Comparison of ENCODE assay signal across 12 mouse cellular contexts in genomic region chr12:56612761-56613437, GRCm38 (mm10). TPM values are rescaled to one million over a fixed set of nuclear protein-coding genes. Genes with fewer than 3 reads are reported as not detected.
DNase-seq lines count a peak whose midpoint lies in the region; ATAC-seq and TF ChIP-seq lines count a peak whose summit lies in the region.
"Had no signal": no experiment of that assay in that cellular context is flagged by ENCODE, and none has a peak within 500 bp of the region (broad histone marks: within the 10 kb centered on the region; RNA-seq: fewer than 3 reads in every experiment).

Gene Nkx2-9 (minus strand): TSS chr12:56613284.

- 2% methylated on average over 40 of the region's 40 CpGs for WGBS in kidney, embryonic 14.5 days
- WGBS in embryonic facial prominence, embryonic 14.5 days: 2% methylated on average over 28 of the region's 40 CpGs
- under 1% methylated on average over 40 of the region's 40 CpGs for whole genome bisulfite sequencing in intestine, postnatal 0 days
- whole genome bisulfite sequencing in neural tube, embryonic 13.5 days: 1% methylated on average over 40 of the region's 40 CpGs

- H3K4me1 ChIP-seq in kidney, embryonic 14.5 days (ENCODE audit: control insufficient read depth, insufficient read depth, low read length): peaks cover 4% of the 10 kb centered on the region; the same call in 1 of the 2 replicates
- H3K4me1 ChIP-seq in embryonic facial prominence, embryonic 14.5 days (ENCODE audit: control insufficient read depth, insufficient read depth, low read length): no peaks in the 10 kb centered on the region; the same call in 1 of the 2 replicates
- H3K4me1 ChIP-seq in intestine, postnatal 0 days (replicated peaks; ENCODE audit: control insufficient read depth, insufficient read depth, low read length): no peaks in the 10 kb centered on the region
- H3K4me1 ChIP-seq in neural tube, embryonic 13.5 days (replicated peaks): peaks cover 18% of the 10 kb centered on the region

- no peak for TF ChIP-seq CTCF in intestine, postnatal 0 days (IDR thresholded peaks at IDR 0.05; ENCODE audit: low read depth)

- no peaks in the 10 kb centered on the region for H3K9me3 ChIP-seq in kidney, embryonic 14.5 days (ENCODE audit: control insufficient read depth, low read length)
- no peaks in the 10 kb centered on the region for H3K9me3 ChIP-seq in embryonic facial prominence, embryonic 14.5 days (ENCODE audit: control insufficient read depth, low read length)
- H3K9me3 ChIP-seq in intestine, postnatal 0 days (ENCODE audit: control insufficient read depth): no peaks in the 10 kb centered on the region
- no peaks in the 10 kb centered on the region for H3K9me3 ChIP-seq in neural tube, embryonic 13.5 days
- H3K9me3 ChIP-seq: G1E had no signal

- no peaks in the 10 kb centered on the region for H3K36me3 ChIP-seq in kidney, embryonic 14.5 days (ENCODE audit: control insufficient read depth, insufficient read depth, low read length)
- H3K36me3 ChIP-seq in embryonic facial prominence, embryonic 14.5 days (ENCODE audit: control insufficient read depth, insufficient read depth, low read length): no peaks in the 10 kb centered on the region
- H3K36me3 ChIP-seq in intestine, postnatal 0 days (ENCODE audit: control insufficient read depth, insufficient read depth): no peaks in the 10 kb centered on the region
- no peaks in the 10 kb centered on the region for H3K36me3 ChIP-seq in neural tube, embryonic 13.5 days
- H3K36me3 ChIP-seq: G1E had no signal

- peak within 1 kb of the TSS; percentile 42 for H3K4me2 ChIP-seq in kidney, embryonic 14.5 days (replicated peaks; ENCODE audit: low read depth, low read length)
- H3K4me2 ChIP-seq in embryonic facial prominence, embryonic 14.5 days (ENCODE audit: low read depth, low read length): peak within 1 kb of the TSS; percentile 62
- H3K4me2 ChIP-seq in intestine, postnatal 0 days (replicated peaks; ENCODE audit: low read depth): peak within 1 kb of the TSS; percentile 51
- H3K4me2 ChIP-seq in neural tube, embryonic 13.5 days: peak within 1 kb of the TSS; percentile 54

- H3K4me3 ChIP-seq in kidney, embryonic 14.5 days (ENCODE audit: low read length): peak within 1 kb of the TSS; percentile 34
- peak within 1 kb of the TSS; percentile 38 for H3K4me3 ChIP-seq in embryonic facial prominence, embryonic 14.5 days (ENCODE audit: low read depth, low read length)
- peak within 1 kb of the TSS; percentile 28 for H3K4me3 ChIP-seq in intestine, postnatal 0 days (ENCODE audit: low read depth, low read length)
- H3K4me3 ChIP-seq in neural tube, embryonic 13.5 days: peak within 1 kb of the TSS; percentile 29

- intact Hi-C loops in left cerebral cortex, postnatal 4 days (cut with DNase I): no loop called here

- H3K9ac ChIP-seq in kidney, embryonic 14.5 days (ENCODE audit: low read depth, low read length): no peak within 1 kb of the TSS
- H3K9ac ChIP-seq in embryonic facial prominence, embryonic 14.5 days (ENCODE audit: low read depth, low read length): 0 out of 2 replicates have a peak within 1 kb of the TSS, but pooled peaks have one; percentile 14
- no peak within 1 kb of the TSS for H3K9ac ChIP-seq in intestine, postnatal 0 days (ENCODE audit: low read depth, low read length)
- H3K9ac ChIP-seq in neural tube, embryonic 13.5 days: no peak within 1 kb of the TSS

- H3K27me3 ChIP-seq in kidney, embryonic 14.5 days (ENCODE audit: control insufficient read depth, insufficient read depth, low read length): peaks cover 88% of the 10 kb centered on the region
- peaks cover 94% of the 10 kb centered on the region for H3K27me3 ChIP-seq in embryonic facial prominence, embryonic 14.5 days (replicated peaks; ENCODE audit: control insufficient read depth, insufficient read depth, low read length)
- peaks cover 58% of the 10 kb centered on the region for H3K27me3 ChIP-seq in intestine, postnatal 0 days (replicated peaks; ENCODE audit: control insufficient read depth, insufficient read depth, low read length)
- peaks cover 95% of the 10 kb centered on the region for H3K27me3 ChIP-seq in neural tube, embryonic 13.5 days

- ATAC-seq in kidney, embryonic 14.5 days (ENCODE audit: low FRiP score, low TSS enrichment): no peak; the same call in none of the 2 replicates
- no peak for ATAC-seq in embryonic facial prominence, embryonic 14.5 days (ENCODE audit: low read depth)
- no peak for ATAC-seq in intestine, postnatal 0 days
- peak; percentile 57; the same call in 1 of the 2 replicates for ATAC-seq in neural tube, embryonic 13.5 days (ENCODE audit: low read depth)
- no peak for ATAC-seq in monocyte, adult 5-6 weeks (replicated peaks; ENCODE audit: insufficient number of reproducible peaks, low FRiP score, low TSS enrichment, poor library complexity, severe bottlenecking)

- H3K27ac ChIP-seq in kidney, embryonic 14.5 days (ENCODE audit: low read depth, low read length): no peak within 1 kb of the TSS
- no peak within 1 kb of the TSS for H3K27ac ChIP-seq in embryonic facial prominence, embryonic 14.5 days (replicated peaks; ENCODE audit: low read depth, low read length)
- no peak within 1 kb of the TSS for H3K27ac ChIP-seq in intestine, postnatal 0 days (ENCODE audit: low read depth, low read length)
- H3K27ac ChIP-seq in neural tube, embryonic 13.5 days (replicated peaks): no peak within 1 kb of the TSS

- no peak for DNase-seq in kidney, adult 8-10 months
- no peak for DNase-seq in embryonic facial prominence, embryonic 14.5 days (ENCODE audit: low spot score)
- DNase-seq in right cerebral cortex, postnatal 10 days (ENCODE audit: low spot score in 2 of 2): no peak
- DNase-seq in left cerebral cortex, postnatal 4 days: no peak
- DNase-seq: cerebellum, adult 11-12 months; gastrocnemius, postnatal 10 days had no signal

RNA-seq across cellular contexts. Expression of gene Nkx2-9, which starts in this region (rescaled TPM):
- not detected in 2 replicates for polyA plus RNA-seq in kidney, embryonic 14.5 days (2014; fragmentation: Nextera tagmentation; extraction: Ambion mirVana)
- polyA plus RNA-seq in embryonic facial prominence, embryonic 14.5 days (2014; fragmentation: Nextera tagmentation; extraction: Ambion mirVana): not detected in 2 replicates
- polyA plus RNA-seq in intestine, postnatal 0 days (2015; fragmentation: Nextera tagmentation; extraction: Ambion mirVana): not detected in 2 replicates
- polyA plus RNA-seq in neural tube, embryonic 13.5 days (2015; fragmentation: Nextera tagmentation; extraction: Ambion mirVana): not detected in 2 replicates
- not detected in 3 replicates for total RNA-seq in monocyte, adult 5-6 weeks (2017)
- not detected for total RNA-seq in left cerebral cortex, postnatal 4 days (2021)
- total RNA-seq: G1E; gastrocnemius, postnatal 10 days; left cerebral cortex, postnatal 25 days had no signal
- polyA plus RNA-seq: G1E had no signal

Comparison
In these comparisons a context has a peak if more than half of its experiments do, and no peak if none do; other contexts are left out.
1. Peak in ATAC-seq, H3K4me3 ChIP-seq and H3K4me2 ChIP-seq in neural tube, embryonic 13.5 days; RNA of the gene not detected or under 1 TPM.